Mouse (Mus musculus) stomach, embryonic 14.5 days (tissue): ENCODE data around the gene Wnt1. TPM values are rescaled to one million over a fixed set of nuclear protein-coding genes. Genes with fewer than 3 reads are reported as not detected.

Experiments used
- ATAC-seq: fragments of 200-750 bp; cut with Nextera tagmentation; 2 replicates; pipeline ENCODE4 v1.8.0; 2017; ENCODE audit warnings: low read depth, moderate TSS enrichment; ENCODE audit not compliant: insufficient number of reproducible peaks, insufficient read depth, low FRiP score
- H3K27ac ChIP-seq: fragments of 300-500 bp; sonication (generic); 2 replicates; pipeline ENCODE4 v1.5.1; 2014; ENCODE audit warnings: mild to moderate bottlenecking, low read length, moderate library complexity, mixed read lengths
- H3K27me3 ChIP-seq: fragments of 300-500 bp; sonication (generic); 2 replicates; pipeline ENCODE4 v1.6.1; 2014; ENCODE audit warnings: low read length, control low read depth, mixed read lengths; ENCODE audit not compliant: control insufficient read depth, insufficient read depth
- H3K36me3 ChIP-seq: fragments of 300-500 bp; sonication (generic); 2 replicates; pipeline ENCODE4 v1.6.1; 2014; ENCODE audit warnings: mild to moderate bottlenecking, control low read depth, low read length, moderate library complexity, mixed read lengths; ENCODE audit not compliant: control insufficient read depth, insufficient read depth
- H3K4me1 ChIP-seq: fragments of 300-500 bp; sonication (generic); 2 replicates; pipeline ENCODE4 v1.6.1; 2014; ENCODE audit warnings: low read length, control low read depth, mixed read lengths; ENCODE audit not compliant: control insufficient read depth, insufficient read depth
- H3K4me2 ChIP-seq: fragments of 300-500 bp; sonication (generic); replicated peaks from 2 replicates; pipeline ENCODE4 v1.6.1; 2014; ENCODE audit warnings: low read depth, low read length, control low read depth
- H3K4me3 ChIP-seq: fragments of 300-500 bp; sonication (generic); 2 replicates; pipeline ENCODE4 v1.5.1; 2014; ENCODE audit warnings: low read depth, low read length, control low read depth
- H3K9ac ChIP-seq: fragments of 300-500 bp; sonication (generic); replicated peaks from 2 replicates; pipeline ENCODE4 v1.6.1; 2014; ENCODE audit warnings: low read depth, mild to moderate bottlenecking, control low read depth, low read length, moderate library complexity, mixed read lengths
- H3K9me3 ChIP-seq: fragments of 300-500 bp; sonication (generic); 2 replicates; pipeline ENCODE4 v1.6.1; 2016; ENCODE audit warnings: low read depth, low read length, control low read depth; ENCODE audit not compliant: control insufficient read depth
- WGBS: fragments of 180-500 bp; shearing (Covaris S2); extraction: QIAGEN DNeasy Blood & Tissue Kit; methylation state at CpG from one replicate; pipeline ENCODE4 v1.1.7; 2014; 5-methylcytosine and 5-hydroxymethylcytosine counted together
- polyA plus RNA-seq: library from polyadenylated mRNA; unstranded; fragments of >200 nt; fragmentation: Nextera tagmentation; extraction: Ambion mirVana; gene quantifications from 2 replicates; pipeline ENCODE4 v1.2.1, GENCODE M21; 2014

Gene Wnt1
- polyA plus RNA-seq, 1 experiment from 2014 or later = not detected

DNA sequence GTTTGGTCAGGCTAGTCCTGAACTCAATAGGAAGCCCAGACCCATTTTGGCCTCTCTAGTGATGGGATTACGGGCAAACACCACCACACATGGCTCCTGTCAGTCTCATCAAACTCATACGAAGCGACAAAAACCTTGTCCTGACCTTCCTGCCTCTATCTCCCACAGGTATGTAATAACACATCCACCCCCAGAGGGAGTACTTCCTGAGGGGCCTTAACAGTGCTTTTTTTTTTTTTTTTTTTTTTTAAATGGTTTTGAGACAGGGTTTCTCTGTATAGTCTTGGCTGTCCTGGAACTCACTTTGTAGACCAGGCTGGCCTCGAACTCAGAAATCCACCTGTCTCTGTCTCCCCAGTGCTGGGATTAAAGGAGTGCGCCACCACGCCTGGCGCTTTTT lies 28.5 kb downstream of the Wnt1 start:
- no peak for ATAC-seq
- WGBS = 92% methylated on average over 7 of the region's 7 CpGs
- H3K9me3 ChIP-seq = no peaks in the 10 kb centered on the region

DNA sequence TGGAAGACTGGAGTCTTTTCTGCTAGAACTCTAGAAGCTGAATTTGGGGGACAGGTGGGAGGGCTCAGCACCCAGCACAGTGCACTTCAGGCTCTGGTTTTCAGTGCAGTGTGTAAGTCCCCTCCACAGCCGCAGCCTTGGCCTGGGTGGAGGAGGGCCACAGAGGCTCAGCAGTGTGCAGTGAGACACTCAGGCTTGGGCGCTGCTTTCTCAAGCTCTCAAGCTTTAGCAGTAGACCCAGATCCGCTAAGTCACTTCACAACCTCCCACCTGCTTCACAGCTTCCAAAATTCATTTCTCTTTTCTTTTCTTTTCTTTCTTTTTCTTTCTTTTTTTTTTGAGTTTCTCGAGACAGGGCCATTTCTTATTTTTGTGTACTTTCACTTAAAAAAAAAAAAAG lies 31.3 kb downstream of the Wnt1 start:
- 87% methylated on average over 4 of the region's 4 CpGs for WGBS
- H3K36me3 ChIP-seq = peaks cover 29% of the 10 kb centered on the region
- no peak for ATAC-seq

More for the DNA sequence above, 28.5 kb downstream of the Wnt1 start:
- Histone ChIP-seq H3K27ac (no peak overlapping the region), H3K4me2 (no peak overlapping the region), H3K27me3 (no peaks in the 10 kb centered on the region), H3K36me3 (peaks cover 30% of the 10 kb centered on the region), H3K4me1 (no peaks in the 10 kb centered on the region), H3K9ac (no peak overlapping the region), H3K4me3 (no peak overlapping the region)

DNA sequence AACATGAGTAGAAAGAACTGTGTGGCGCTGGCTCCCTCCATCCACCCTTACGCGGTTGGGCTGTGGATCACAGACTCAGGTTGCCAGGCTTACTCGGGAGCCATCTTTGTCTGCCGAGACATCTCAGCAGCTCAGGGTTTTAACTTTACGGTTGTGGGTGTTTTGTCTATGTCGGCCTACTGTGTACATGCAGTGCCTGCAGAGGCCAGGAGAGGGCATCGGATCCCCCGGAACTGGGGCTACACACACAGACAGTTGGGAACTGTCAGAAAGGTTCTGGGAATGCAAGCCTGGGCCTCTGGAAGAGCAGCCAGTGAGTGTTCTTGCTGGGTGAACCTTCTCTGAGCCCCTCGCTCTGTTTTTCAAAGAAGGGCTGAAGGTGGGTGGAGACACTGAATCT lies 31.7 kb downstream of the Wnt1 start:
- peaks cover 28% of the 10 kb centered on the region for H3K36me3 ChIP-seq
- H3K27me3 ChIP-seq = no peaks in the 10 kb centered on the region
- no peak overlapping the region for H3K4me2 ChIP-seq
- no peaks in the 10 kb centered on the region for H3K4me1 ChIP-seq
- ATAC-seq = no peak
- H3K27ac ChIP-seq = no peak overlapping the region
- no peak overlapping the region for H3K9ac ChIP-seq
- 39% methylated on average over 10 of the region's 10 CpGs for WGBS
- no peaks in the 10 kb centered on the region for H3K9me3 ChIP-seq
- no peak overlapping the region for H3K4me3 ChIP-seq

More for the DNA sequence above, 31.3 kb downstream of the Wnt1 start:
- Histone ChIP-seq H3K4me3 (no peak overlapping the region), H3K9ac (no peak overlapping the region), H3K27me3 (no peaks in the 10 kb centered on the region), H3K4me1 (no peaks in the 10 kb centered on the region), H3K9me3 (no peaks in the 10 kb centered on the region), H3K4me2 (no peak overlapping the region), H3K27ac (no peak overlapping the region)

DNA sequence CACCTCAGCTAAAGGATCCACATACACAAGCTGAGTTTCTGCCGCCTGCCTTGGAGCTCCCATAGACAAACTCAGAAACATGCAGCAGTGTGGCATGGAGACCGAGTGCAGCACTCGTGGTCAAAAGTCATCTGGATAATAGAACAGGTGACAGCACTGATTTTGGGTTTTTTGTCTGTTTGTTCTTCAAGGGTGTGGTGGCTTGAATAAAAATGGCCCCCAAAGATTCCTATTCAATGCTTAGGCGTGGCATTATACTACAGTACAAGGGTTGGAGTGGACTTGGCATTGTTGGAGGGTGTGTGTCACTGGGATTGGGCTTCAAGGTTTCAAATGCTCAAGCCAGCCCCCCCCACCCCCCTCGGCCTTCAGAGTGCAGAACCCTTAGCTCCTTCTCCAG lies 32.5 kb downstream of the Wnt1 start:
- H3K36me3 ChIP-seq = peaks cover 28% of the 10 kb centered on the region
- no peak overlapping the region for H3K27ac ChIP-seq
- H3K4me2 ChIP-seq = no peak overlapping the region
- H3K27me3 ChIP-seq = no peaks in the 10 kb centered on the region
- 87% methylated on average over 5 of the region's 5 CpGs for WGBS
- H3K9ac ChIP-seq = no peak overlapping the region
- no peak for ATAC-seq
- no peaks in the 10 kb centered on the region for H3K4me1 ChIP-seq
- H3K4me3 ChIP-seq = no peak overlapping the region
- no peaks in the 10 kb centered on the region for H3K9me3 ChIP-seq

DNA sequence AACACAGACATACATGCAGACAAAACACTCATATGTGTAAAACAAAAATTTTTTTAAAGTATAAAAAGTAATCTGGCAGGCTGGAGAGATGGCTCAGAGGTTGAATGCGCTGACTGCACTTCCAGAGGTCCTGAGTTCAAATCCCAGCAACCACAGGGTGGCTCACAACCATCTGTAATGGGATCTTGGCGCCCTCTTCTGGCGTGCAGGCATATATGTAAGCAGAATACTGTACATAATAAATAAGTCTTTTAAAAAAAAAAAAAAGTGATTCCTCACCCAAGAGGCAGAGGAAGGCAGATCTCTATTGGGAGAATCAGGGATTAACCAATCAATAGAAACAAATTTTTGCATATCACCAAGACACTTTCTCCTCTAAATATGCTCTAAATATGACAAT lies 33.8 kb downstream of the Wnt1 start:
- H3K9ac ChIP-seq = no peak overlapping the region
- H3K9me3 ChIP-seq = no peaks in the 10 kb centered on the region
- WGBS = 72% methylated on average over 3 of the region's 3 CpGs
- no peaks in the 10 kb centered on the region for H3K4me1 ChIP-seq
- no peaks in the 10 kb centered on the region for H3K27me3 ChIP-seq
- no peak overlapping the region for H3K4me2 ChIP-seq
- no peak for ATAC-seq
- H3K4me3 ChIP-seq = no peak overlapping the region
- H3K36me3 ChIP-seq = peaks cover 31% of the 10 kb centered on the region
- no peak overlapping the region for H3K27ac ChIP-seq

DNA sequence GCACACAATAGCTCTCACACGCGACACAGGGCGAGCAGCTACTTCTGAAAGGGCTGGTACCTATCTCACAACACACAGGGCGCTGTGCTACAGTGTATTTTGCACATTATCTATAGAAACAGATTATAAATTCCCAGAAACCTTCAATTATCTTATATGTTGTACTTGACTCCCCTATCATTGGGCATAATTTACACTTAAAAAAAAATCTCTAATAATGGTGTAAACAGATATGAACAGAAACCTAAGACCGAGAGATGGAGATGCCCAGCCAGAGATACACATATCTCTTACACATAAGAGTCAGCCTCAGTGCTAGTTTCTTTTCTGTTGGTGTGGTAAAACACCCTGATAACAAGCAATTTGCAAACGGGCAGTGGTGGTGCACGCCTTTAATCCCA lies 38.0 kb downstream of the Wnt1 start:
- peaks cover 9% of the 10 kb centered on the region; the same call in 1 of the 2 replicates for H3K4me1 ChIP-seq
- H3K9ac ChIP-seq = no peak overlapping the region
- H3K9me3 ChIP-seq = no peaks in the 10 kb centered on the region
- peaks cover 20% of the 10 kb centered on the region for H3K36me3 ChIP-seq
- 88% methylated on average over 7 of the region's 7 CpGs for WGBS
- no peak overlapping the region for H3K4me3 ChIP-seq
- H3K27me3 ChIP-seq = no peaks in the 10 kb centered on the region
- no peak for ATAC-seq
- H3K27ac ChIP-seq = no peak overlapping the region
- no peak overlapping the region for H3K4me2 ChIP-seq

DNA sequence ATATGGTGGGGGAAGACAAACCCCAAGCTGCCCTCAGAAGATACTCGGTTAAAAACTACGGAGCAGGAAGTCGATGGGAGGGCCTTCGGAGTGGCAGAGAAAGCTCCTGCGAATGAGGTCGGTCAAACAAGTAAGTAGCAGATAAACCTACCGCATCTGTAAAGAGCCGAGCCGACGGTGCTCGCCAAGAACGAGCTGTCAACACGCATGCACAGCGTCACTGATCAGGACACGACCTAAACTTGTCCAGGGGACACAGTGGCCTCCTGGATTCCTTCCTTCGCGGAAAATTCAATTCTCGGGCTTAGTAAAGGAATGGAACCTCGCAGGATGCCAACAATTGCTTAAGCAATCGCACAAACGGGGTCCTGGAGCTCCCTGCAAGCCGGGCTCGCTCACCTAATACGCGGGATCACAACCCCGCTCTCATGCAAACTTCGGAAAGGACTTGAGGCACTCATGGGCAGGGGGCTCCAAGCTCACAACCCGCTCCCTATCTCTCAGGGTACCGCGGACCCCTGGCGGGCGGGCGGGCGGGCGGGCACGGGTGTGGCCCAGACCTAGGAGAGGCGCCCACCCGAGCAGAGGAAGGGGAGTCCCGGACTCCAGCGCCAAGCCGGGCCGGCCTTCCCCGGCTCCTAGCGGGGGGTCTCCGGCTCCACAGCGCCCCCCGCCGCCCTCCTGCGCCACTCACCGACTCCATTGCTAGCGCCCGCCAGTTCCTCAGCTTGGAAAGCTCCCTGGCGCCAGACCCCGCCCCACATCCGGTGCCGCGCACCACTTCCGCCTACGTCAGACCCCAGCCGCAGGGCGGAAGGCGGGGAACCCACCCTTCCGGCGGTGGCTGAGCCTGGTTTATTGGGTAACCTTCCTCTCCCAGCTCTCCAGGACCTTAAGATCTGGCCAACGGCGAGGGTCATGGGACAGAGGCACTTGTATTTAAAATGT lies 41.4 kb downstream of the Wnt1 start, which contains the start of gene Prkag1:
Gene Prkag1, minus strand, starts transcription at position 786 of the 948 bp plus-strand sequence.
- Histone ChIP-seq H3K4me1 (peaks cover 9% of the 10 kb centered on the region; the same call in 1 of the 2 replicates), H3K27ac (peak within 1 kb of the TSS; percentile 92), H3K4me3 (peak within 1 kb of the TSS; percentile 92), H3K27me3 (no peaks in the 10 kb centered on the region), H3K9me3 (no peaks in the 10 kb centered on the region), H3K9ac (peak within 1 kb of the TSS; percentile 76), H3K36me3 (peaks cover 31% of the 10 kb centered on the region), H3K4me2 (peak within 1 kb of the TSS; percentile 50)
- under 1% methylated on average over 65 of the region's 66 CpGs for WGBS
- peak; percentile 96 for ATAC-seq

DNA sequence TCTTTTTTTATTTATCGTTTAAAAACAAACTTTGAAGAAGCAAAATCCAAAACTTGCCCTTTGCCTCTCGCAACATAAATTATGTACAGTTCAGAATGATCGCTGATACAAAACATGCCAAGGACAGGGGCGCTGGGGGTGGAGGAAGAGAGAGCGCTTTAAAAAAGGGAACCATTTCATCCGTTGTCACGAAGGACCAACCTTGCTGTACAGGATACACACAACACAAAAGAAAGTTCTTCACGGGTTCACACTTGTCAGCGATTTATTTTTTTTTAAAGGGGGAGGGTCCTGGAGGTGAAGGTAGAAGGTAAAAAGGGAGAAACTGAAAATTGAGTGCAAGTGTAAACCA lies 42.0 kb downstream of the Wnt1 start:
- Histone ChIP-seq H3K4me1 (peaks cover 9% of the 10 kb centered on the region; the same call in 1 of the 2 replicates), H3K4me2 (peak overlapping the region; percentile 50), H3K4me3 (peak overlapping the region; percentile 92), H3K36me3 (peaks cover 38% of the 10 kb centered on the region), H3K27me3 (no peaks in the 10 kb centered on the region), H3K27ac (peak overlapping the region; percentile 92), H3K9me3 (no peaks in the 10 kb centered on the region), H3K9ac (0 out of 2 replicates have a peak overlapping the region, but pooled peaks have one; percentile 22)
- ATAC-seq = no peak
- 11% methylated on average over 9 of the region's 9 CpGs for WGBS
